Mouse (Mus musculus) embryonic facial prominence, embryonic 10.5 days (tissue): Measurements from ENCODE around the gene Elmo2. TPM values are rescaled to one million over a fixed set of nuclear protein-coding genes. Genes with fewer than 3 reads are reported as not detected.

ENCODE experiments used
- DNase-seq: peaks from one replicate; pipeline ENCODE4 v3.0.0-alpha.2; 2017; ENCODE audit warnings: low spot score
- H3K27ac ChIP-seq: fragments of 300-500 bp; sonication (generic); replicated peaks from 2 replicates; pipeline ENCODE4 v1.5.1; 2016; ENCODE audit warnings: mild to moderate bottlenecking
- H3K27me3 ChIP-seq: fragments of 300-500 bp; sonication (generic); replicated peaks from 2 replicates; pipeline ENCODE4 v1.6.1; 2016; ENCODE audit warnings: low read depth, mild to moderate bottlenecking; ENCODE audit not compliant: poor library complexity, severe bottlenecking
- H3K36me3 ChIP-seq: fragments of 300-500 bp; sonication (generic); replicated peaks from 2 replicates; pipeline ENCODE4 v1.6.1; 2016; ENCODE audit warnings: mild to moderate bottlenecking, moderate library complexity
- H3K4me1 ChIP-seq: fragments of 300-500 bp; sonication (generic); 2 replicates; pipeline ENCODE4 v1.6.1; 2016
- H3K4me3 ChIP-seq: fragments of 300-500 bp; sonication (generic); 2 replicates; pipeline ENCODE4 v1.5.1; 2016; ENCODE audit warnings: mild to moderate bottlenecking, moderate library complexity
- H3K9me3 ChIP-seq: fragments of 300-500 bp; sonication (generic); 2 replicates; pipeline ENCODE4 v1.6.1; 2016; ENCODE audit warnings: mild to moderate bottlenecking
- WGBS: fragments of 180-500 bp; shearing (Covaris S2); methylation state at CpG from one replicate; pipeline ENCODE4 v1.1.7; 2016; 5-methylcytosine and 5-hydroxymethylcytosine counted together
- polyA plus RNA-seq: library from polyadenylated mRNA; unstranded; fragments of >200 nt; fragmentation: Nextera tagmentation; extraction: Ambion mirVana; gene quantifications from 2 replicates; pipeline ENCODE4 v1.2.1, GENCODE M21; 2016

Gene Elmo2
- polyA plus RNA-seq, 1 experiment from 2014 or later = 93.5 TPM

DNA sequence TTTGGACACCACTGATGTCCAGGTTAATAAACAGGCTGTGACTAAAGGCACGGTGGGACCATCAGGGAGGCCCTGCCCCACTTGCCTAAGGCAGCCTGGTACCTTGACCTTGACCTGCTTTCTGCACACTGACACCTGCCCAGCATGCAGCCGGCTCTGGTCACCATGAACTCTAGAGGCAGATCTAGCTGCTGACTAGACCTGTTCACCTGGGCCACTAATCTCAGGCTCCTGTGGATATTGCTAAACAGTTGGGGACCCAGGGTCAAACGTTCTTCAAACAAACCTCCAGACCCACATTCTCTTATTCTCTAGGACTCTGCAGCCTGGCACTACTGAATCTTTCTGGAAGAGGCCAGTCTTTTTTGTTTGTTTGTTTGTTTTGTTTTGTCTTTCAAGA, 41.2 kb downstream of the Elmo2 start:
- peaks cover 42% of the 10 kb centered on the region for H3K36me3 ChIP-seq
- WGBS = 75% methylated on average over 3 of the region's 3 CpGs
- DNase-seq = no peak

DNA sequence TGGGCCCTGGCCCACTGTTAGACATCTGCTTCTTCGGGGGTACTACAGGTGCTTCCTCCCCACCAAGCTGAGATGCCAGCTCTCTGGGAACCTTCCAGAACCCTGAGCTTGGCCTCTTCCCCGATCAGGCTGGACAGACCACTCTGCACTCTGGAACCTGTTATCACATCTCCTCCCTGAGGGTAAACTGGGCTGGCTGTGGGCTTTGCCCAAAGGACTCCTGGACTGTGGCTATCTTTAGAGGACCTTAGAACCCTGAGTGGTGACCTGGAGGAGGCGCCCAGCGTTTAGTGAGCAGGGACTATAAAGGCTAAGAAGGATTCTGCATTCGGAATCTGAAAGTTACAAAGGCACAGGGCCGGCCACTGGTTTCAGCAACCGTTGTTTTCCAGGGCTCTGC, 41.9 kb downstream of the Elmo2 start:
- H3K4me3 ChIP-seq = no peak overlapping the region
- peaks cover 65% of the 10 kb centered on the region for H3K4me1 ChIP-seq
- H3K9me3 ChIP-seq = no peaks in the 10 kb centered on the region
- no peaks in the 10 kb centered on the region for H3K27me3 ChIP-seq
- DNase-seq = no peak
- peaks cover 37% of the 10 kb centered on the region for H3K36me3 ChIP-seq
- H3K27ac ChIP-seq = no peak overlapping the region
- 92% methylated on average over 7 of the region's 7 CpGs for WGBS

More for the DNA sequence above, 41.2 kb downstream of the Elmo2 start:
- H3K27me3 ChIP-seq = no peaks in the 10 kb centered on the region
- H3K27ac ChIP-seq = no peak overlapping the region
- H3K4me3 ChIP-seq = no peak overlapping the region
- H3K9me3 ChIP-seq = no peaks in the 10 kb centered on the region
- H3K4me1 ChIP-seq = peaks cover 59% of the 10 kb centered on the region

DNA sequence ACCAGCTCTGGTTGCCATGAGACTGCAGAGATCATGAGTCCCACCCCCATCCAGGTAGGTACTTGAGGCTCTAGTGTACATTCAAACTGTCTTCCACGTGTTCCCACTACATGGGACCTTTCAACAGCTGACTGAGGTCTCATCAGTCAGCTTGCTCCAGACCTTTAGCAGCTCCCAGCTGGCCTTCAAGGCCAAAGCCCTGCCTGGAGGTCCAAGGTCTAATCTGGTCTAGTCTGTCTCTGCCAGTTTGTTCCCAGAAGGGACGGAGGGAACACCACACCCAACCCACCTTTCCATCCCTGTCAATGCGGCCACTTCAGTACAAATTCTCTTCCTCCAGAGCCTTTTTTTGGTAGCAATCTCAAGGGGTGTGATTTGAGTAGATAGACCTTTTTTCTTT, 42.6 kb downstream of the Elmo2 start:
- Histone ChIP-seq H3K27me3 (no peaks in the 10 kb centered on the region), H3K36me3 (peaks cover 35% of the 10 kb centered on the region), H3K4me1 (peaks cover 67% of the 10 kb centered on the region), H3K4me3 (no peak overlapping the region), H3K9me3 (no peaks in the 10 kb centered on the region), H3K27ac (no peak overlapping the region)
- 94% methylated on average over 3 of the region's 3 CpGs for WGBS
- DNase-seq = no peak

DNA sequence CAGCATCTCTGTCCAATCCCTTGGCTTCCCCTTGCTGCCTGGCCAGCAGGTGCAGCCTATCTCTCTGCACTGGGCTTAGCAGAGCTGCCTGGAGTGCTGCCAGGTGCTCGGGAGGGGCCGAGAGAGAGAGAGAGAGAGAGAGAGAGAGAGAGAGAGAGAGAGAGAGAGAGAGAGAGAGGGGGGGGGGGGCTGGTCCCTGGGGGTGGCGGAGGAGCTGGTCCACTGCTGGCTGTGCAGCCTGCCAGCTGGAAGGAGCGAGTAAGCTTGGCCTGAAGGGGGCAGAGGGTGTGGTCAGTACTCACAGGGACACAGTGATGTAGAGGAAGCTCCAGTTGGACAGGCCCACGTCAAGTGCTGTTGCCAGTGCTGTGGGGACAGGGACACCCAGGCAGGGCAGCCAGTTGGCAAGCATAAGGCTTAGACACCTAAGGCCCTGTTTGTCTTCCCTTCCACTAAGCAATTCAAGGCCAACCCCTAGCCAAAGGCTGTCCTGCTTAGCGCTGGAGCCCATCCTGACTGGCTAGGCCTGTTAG, 44.4 kb downstream of the Elmo2 start:
- peaks cover 51% of the 10 kb centered on the region for H3K36me3 ChIP-seq
- H3K9me3 ChIP-seq = no peaks in the 10 kb centered on the region
- H3K27ac ChIP-seq = no peak overlapping the region
- no peak overlapping the region for H3K4me3 ChIP-seq
- DNase-seq = no peak
- WGBS = 65% methylated on average over 6 of the region's 6 CpGs
- no peaks in the 10 kb centered on the region for H3K27me3 ChIP-seq
- peaks cover 56% of the 10 kb centered on the region for H3K4me1 ChIP-seq

DNA sequence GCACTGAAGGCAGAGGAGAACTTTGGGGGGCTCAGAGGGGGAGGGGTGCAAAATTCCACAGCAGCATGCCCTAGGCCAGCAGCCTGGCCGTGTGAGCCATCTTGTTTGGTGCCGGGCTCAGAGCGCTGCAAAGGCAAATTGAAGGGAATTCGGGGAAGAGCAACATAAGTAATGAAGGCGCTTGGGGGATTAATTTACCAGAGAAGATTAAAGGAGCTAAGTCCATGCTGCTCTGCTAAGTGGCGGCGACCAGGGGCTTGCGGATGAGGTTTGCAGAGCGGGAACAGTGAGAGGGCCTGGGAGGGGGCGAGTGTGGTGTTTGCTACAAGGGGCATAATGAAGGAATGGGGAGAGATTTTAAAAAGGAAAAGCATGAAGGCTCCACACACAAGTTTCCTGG, 46.9 kb downstream of the Elmo2 start:
- no peak overlapping the region for H3K27ac ChIP-seq
- no peak overlapping the region for H3K4me3 ChIP-seq
- no peak for DNase-seq
- WGBS = 46% methylated on average over 10 of the region's 10 CpGs
- H3K36me3 ChIP-seq = peaks cover 56% of the 10 kb centered on the region
- H3K27me3 ChIP-seq = no peaks in the 10 kb centered on the region
- peaks cover 65% of the 10 kb centered on the region for H3K4me1 ChIP-seq
- no peaks in the 10 kb centered on the region for H3K9me3 ChIP-seq

DNA sequence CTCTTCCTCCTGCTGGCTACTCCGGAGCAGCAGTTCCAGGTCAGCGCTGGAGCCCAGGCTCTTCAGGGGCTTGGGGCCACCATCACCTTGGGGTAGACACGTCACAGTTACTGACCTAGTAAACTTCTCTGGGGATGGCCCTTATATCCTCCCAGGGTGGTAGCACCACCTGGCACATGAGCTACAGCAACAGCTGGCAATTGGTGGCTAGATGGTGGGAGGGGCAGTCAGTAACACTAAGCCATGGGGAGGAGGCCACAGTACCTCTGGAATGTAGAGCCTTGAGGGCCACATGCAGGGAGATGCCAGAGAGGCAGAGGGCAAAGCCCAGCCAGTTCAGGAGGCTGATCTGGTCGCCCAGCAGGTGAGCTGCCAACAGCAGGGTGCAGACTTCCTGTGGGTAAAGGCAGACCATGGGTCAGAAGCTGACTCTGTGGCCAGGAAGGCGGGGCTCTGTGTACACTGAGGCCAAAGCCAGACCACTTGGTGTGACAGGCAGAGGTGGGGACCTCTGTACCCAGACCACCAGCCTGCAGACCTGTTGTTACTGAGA, 49.0 kb downstream of the Elmo2 start:
- Histone ChIP-seq H3K27ac (no peak overlapping the region), H3K4me1 (peaks cover 67% of the 10 kb centered on the region), H3K4me3 (no peak overlapping the region), H3K36me3 (peaks cover 44% of the 10 kb centered on the region), H3K9me3 (no peaks in the 10 kb centered on the region), H3K27me3 (peaks cover 8% of the 10 kb centered on the region; the same call in 1 of the 2 replicates)
- DNase-seq = no peak
- WGBS = 85% methylated on average over 5 of the region's 5 CpGs

DNA sequence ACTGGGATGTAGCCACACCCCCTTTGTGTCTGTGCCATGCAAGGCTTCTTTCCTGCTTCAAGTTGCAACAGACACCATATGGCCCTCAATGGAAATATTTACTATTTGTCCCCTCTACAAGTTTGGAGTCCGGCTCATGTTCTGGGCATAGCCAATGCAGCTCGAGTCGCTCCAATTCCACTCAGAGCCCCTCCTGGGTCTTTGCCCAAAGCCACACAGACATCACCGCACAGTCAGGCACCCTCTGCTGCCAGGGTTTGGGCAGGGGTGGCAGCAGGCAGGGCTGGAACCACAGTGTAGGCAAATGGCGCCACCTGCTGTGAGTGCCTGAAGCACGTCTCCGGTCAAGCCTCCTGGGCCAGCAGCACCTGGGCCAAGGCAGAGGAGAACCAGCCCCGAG, 50.5 kb downstream of the Elmo2 start:
- WGBS = 33% methylated on average over 8 of the region's 8 CpGs
- DNase-seq = peak; percentile 78
- Histone ChIP-seq H3K4me3 (no peak overlapping the region), H3K4me1 (peaks cover 61% of the 10 kb centered on the region), H3K27ac (peak overlapping the region; percentile 59; the same call in 1 of the 2 replicates), H3K27me3 (peaks cover 22% of the 10 kb centered on the region), H3K9me3 (no peaks in the 10 kb centered on the region), H3K36me3 (peaks cover 29% of the 10 kb centered on the region)

DNA sequence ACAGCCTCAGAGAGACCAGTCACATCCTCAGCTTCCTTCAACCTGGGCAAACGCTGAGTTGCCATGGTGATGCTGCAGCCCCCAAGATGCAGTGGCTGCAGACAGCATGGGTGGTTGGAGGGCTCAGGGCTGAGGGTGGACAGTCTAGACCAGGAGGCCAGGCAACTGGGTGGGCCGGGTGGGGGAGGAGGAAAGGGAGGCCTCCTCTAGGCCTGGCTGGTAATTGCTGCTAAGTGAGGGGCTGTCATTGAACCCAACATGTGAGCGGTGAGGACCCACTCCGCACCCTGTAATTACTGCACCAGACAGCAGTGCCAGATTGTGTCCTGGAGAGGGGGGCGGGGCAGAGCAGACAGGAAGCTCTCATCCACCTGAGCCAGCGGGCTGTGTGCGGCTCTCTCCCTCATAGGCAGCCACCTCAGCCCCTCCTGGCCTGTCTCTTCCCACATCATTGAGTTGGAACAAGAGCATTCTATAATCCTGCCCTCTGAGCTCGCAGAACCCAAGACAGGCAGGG, 51.1 kb downstream of the Elmo2 start:
- WGBS = 31% methylated on average over 8 of the region's 8 CpGs
- peaks cover 22% of the 10 kb centered on the region for H3K27me3 ChIP-seq
- DNase-seq = peak; percentile 65
- peak overlapping the region; percentile 59 for H3K27ac ChIP-seq
- H3K9me3 ChIP-seq = no peaks in the 10 kb centered on the region
- peaks cover 63% of the 10 kb centered on the region for H3K4me1 ChIP-seq
- H3K4me3 ChIP-seq = 0 out of 2 replicates have a peak overlapping the region, but pooled peaks have one; percentile 16
- H3K36me3 ChIP-seq = peaks cover 23% of the 10 kb centered on the region

DNA sequence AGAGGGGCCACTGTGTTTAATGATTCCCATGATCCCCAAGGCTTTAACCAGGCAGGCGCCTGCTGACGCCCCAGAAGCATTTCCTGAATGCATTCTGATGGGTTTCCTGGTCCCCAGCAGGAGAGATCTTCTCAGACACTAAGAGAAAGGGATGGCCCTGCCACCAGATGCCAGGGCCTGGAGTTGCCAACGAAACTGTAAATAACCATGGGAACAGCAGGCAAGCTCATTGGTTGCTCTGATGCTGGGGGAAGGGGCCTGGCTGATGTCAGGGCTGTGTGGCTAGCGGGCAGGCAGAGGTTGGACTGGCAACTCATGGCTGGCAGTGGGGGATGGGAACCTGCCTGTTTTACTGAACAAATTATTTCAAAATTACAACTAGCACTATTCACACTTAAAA, 52.7 kb downstream of the Elmo2 start:
- H3K36me3 ChIP-seq = peaks cover 21% of the 10 kb centered on the region
- peaks cover 24% of the 10 kb centered on the region for H3K27me3 ChIP-seq
- H3K9me3 ChIP-seq = no peaks in the 10 kb centered on the region
- no peak overlapping the region for H3K4me3 ChIP-seq
- WGBS = 46% methylated on average over 4 of the region's 4 CpGs
- H3K4me1 ChIP-seq = peaks cover 51% of the 10 kb centered on the region
- no peak for DNase-seq
- H3K27ac ChIP-seq = no peak overlapping the region

DNA sequence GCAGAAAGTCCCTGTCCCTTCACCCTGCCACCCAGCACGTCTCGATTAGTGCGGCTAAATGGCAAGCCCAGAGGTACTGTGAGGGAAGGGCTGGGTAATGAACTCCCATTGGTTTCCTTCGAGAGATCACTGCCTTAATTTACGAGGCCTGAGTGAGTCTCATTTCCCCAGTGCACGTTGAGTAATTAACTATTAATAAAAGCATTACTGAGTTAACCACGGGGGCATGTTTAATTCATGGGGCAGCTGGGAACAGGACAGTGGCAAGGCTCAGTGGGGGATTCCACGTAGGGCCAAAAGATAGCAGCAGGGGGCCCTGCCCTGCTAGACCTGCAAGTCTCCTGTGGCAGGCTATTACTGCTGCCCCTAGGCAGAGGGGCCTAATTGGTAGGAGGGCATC, 55.0 kb downstream of the Elmo2 start:
- H3K27ac ChIP-seq = no peak overlapping the region
- H3K4me3 ChIP-seq = no peak overlapping the region
- no peaks in the 10 kb centered on the region for H3K9me3 ChIP-seq
- H3K4me1 ChIP-seq = peaks cover 54% of the 10 kb centered on the region
- peaks cover 40% of the 10 kb centered on the region for H3K27me3 ChIP-seq
- no peaks in the 10 kb centered on the region for H3K36me3 ChIP-seq
- no peak for DNase-seq
- 21% methylated on average over 8 of the region's 8 CpGs for WGBS

DNA sequence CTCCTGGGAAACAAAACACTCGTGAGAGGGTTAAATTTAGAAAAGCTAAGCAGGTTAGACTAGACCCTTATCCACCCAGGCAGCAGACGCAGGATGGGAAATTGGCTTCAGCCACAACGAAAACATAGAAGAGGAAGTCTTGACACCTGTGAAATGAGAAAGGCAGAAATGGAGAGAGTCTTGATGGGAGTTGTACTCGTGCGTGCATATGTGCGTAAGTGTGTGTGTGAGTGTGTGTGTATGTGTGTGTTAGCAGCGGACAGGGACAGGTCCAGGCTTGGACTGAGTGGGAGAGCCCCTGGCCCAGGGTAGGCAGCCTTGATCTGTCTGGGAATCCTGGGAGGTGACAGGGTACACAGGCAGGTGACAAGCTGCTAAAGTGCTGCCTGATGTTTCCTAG, 55.4 kb downstream of the Elmo2 start:
- H3K4me1 ChIP-seq = peaks cover 55% of the 10 kb centered on the region
- H3K4me3 ChIP-seq = no peak overlapping the region
- no peak for DNase-seq
- H3K9me3 ChIP-seq = no peaks in the 10 kb centered on the region
- H3K27ac ChIP-seq = no peak overlapping the region
- 64% methylated on average over 7 of the region's 7 CpGs for WGBS
- peaks cover 45% of the 10 kb centered on the region for H3K27me3 ChIP-seq
- no peaks in the 10 kb centered on the region for H3K36me3 ChIP-seq

DNA sequence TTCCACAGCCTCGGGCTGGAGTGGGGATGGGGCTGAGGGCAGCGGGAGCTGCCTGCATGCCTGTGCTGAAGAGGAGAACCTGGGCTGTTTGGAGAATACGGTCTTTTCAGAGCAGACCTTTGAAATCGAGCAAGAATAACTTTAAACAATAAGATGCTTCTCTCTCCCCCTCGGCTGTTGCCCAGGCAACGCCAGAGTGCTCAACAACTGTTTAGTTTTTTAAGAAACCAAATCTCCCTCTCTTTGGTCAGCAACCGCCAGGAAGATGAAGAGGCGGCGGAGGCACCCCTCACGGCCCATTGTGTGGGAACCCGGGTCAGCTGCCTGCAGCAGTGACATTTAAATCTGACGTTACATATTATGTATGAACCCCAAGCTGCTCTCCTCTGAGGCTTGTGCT, 59.5 kb downstream of the Elmo2 start:
- Histone ChIP-seq H3K9me3 (no peaks in the 10 kb centered on the region), H3K36me3 (no peaks in the 10 kb centered on the region), H3K4me1 (peaks cover 48% of the 10 kb centered on the region), H3K27ac (no peak overlapping the region), H3K4me3 (no peak overlapping the region), H3K27me3 (peaks cover 56% of the 10 kb centered on the region)
- no peak for DNase-seq
- 6% methylated on average over 12 of the region's 12 CpGs for whole genome bisulfite sequencing

DNA sequence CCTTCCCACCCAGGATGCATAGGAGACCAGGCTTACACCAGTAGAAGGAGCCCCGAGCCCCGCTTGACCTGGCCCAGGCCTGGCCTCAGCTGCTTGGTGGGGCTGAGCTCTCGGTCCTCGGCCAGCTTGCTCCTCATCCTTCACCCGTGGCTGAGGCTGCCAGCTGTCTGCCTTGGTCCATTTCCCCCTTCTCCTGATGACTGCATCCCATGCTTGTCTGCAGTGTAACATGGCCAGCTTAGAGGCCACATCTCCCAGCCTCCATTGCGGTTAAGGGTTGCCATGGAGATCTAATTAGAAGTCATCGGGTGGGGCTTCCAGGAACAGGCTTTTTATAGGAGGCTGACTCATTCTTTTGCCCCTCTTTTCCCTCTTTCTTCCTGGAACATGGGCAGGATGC, 62.4 kb downstream of the Elmo2 start:
- 75% methylated on average over 7 of the region's 7 CpGs for WGBS
- peaks cover 35% of the 10 kb centered on the region for H3K4me1 ChIP-seq
- H3K9me3 ChIP-seq = no peaks in the 10 kb centered on the region
- no peak for DNase-seq
- H3K27ac ChIP-seq = no peak overlapping the region
- H3K4me3 ChIP-seq = no peak overlapping the region
- H3K27me3 ChIP-seq = peaks cover 72% of the 10 kb centered on the region
- no peaks in the 10 kb centered on the region for H3K36me3 ChIP-seq
